Mouse (Mus musculus): ENCODE measurements around the gene Btbd35f23.
"Not testable (repeated sequence)": the region's sequence is repeated elsewhere in the genome, so short reads cannot be mapped to it uniquely, and the experiment has no call there.

The Btbd35f23 gene

GRCm38 (mm10) chrX:3076575-3076974, at the start of gene Btbd35f23:
TSS of gene Btbd35f23 (plus strand) at chrX:3076875.
- not testable (repeated sequence) for DNase-seq

Measured in right cerebral cortex, postnatal 14 days (tissue).